Mouse (Mus musculus) limb, embryonic 15.5 days (tissue): ENCODE data around the gene Gm20911. TPM values are rescaled to one million over a fixed set of nuclear protein-coding genes. Genes with fewer than 3 reads are reported as not detected.
"Not testable (repeated sequence)": the region's sequence is repeated elsewhere in the genome, so short reads cannot be mapped to it uniquely, and the experiment has no call there.

Experiments
- ATAC-seq: fragments of 200-750 bp; cut with Nextera tagmentation; 2 replicates; pipeline ENCODE4 v1.8.0; 2017; ENCODE audit warnings: low read depth, moderate TSS enrichment; ENCODE audit not compliant: insufficient number of reproducible peaks, low FRiP score, low TSS enrichment
- H3K27ac ChIP-seq: fragments of 300-500 bp; sonication (generic); 2 replicates; pipeline ENCODE4 v1.5.1; 2015; ENCODE audit warnings: moderate library complexity, mild to moderate bottlenecking, inconsistent platforms
- H3K27me3 ChIP-seq: fragments of 300-500 bp; sonication (generic); 2 replicates; pipeline ENCODE4 v1.6.1; 2015; ENCODE audit warnings: inconsistent platforms
- H3K36me3 ChIP-seq: fragments of 300-500 bp; sonication (generic); 2 replicates; pipeline ENCODE4 v1.6.1; 2015; ENCODE audit warnings: inconsistent platforms
- H3K4me1 ChIP-seq: fragments of 300-500 bp; sonication (generic); 2 replicates; pipeline ENCODE4 v1.6.1; 2015; ENCODE audit warnings: inconsistent platforms
- H3K4me2 ChIP-seq: fragments of 300-500 bp; sonication (generic); 2 replicates; pipeline ENCODE4 v1.6.1; 2015; ENCODE audit warnings: mild to moderate bottlenecking, inconsistent platforms
- H3K4me3 ChIP-seq: fragments of 300-500 bp; sonication (generic); 2 replicates; pipeline ENCODE4 v1.5.1; 2015; ENCODE audit warnings: mild to moderate bottlenecking, inconsistent platforms
- H3K9ac ChIP-seq: fragments of 300-500 bp; sonication (generic); 2 replicates; pipeline ENCODE4 v1.6.1; 2015; ENCODE audit warnings: inconsistent platforms
- H3K9me3 ChIP-seq: fragments of 300-500 bp; sonication (generic); 2 replicates; pipeline ENCODE4 v1.6.1; 2016; ENCODE audit warnings: inconsistent platforms
- WGBS: fragments of 180-500 bp; shearing (Covaris S2); methylation state at CpG from one replicate; pipeline ENCODE4 v1.1.7; 2015; 5-methylcytosine and 5-hydroxymethylcytosine counted together
- polyA plus RNA-seq: library from polyadenylated mRNA; unstranded; fragments of >200 nt; fragmentation: Nextera tagmentation; extraction: Ambion mirVana; gene quantifications from 2 replicates; pipeline ENCODE4 v1.2.1, GENCODE M21; 2015

The Gm20911 gene
- polyA plus RNA-seq = not detected in 2 replicates

DNA sequence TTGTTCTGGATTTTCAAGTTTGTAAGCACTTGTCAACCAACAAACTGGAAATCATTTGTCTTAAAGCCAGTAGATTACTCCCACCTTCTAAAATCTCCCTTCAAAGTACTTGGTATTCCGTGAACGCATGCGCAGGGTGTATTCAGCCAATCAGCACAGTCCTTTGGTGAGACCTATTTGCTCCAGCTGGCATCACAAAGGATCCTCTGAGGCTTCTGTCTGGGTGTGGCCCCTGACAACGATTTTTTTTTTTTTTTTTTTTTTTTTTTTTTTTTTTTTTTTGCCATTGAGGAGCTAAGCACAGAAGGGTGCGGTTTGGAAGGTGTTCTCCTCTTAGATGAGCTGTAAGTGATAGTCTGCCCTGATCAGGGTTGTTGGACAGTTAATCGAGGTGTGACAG lies at the start of gene Gm20911:
Gm20911 (plus strand) TSS at position 301 of the 400 bp plus-strand sequence.
- not testable (repeated sequence) for H3K4me1 ChIP-seq, H3K4me2 ChIP-seq, H3K36me3 ChIP-seq, H3K27me3 ChIP-seq, H3K9me3 ChIP-seq, H3K4me3 ChIP-seq, H3K9ac ChIP-seq, ATAC-seq, H3K27ac ChIP-seq
- WGBS = no CpG with 5 or more reads among the region's 6 CpGs
